Mouse (Mus musculus): ENCODE measurements around the gene Pgap2.

Gene Pgap2

DNA sequence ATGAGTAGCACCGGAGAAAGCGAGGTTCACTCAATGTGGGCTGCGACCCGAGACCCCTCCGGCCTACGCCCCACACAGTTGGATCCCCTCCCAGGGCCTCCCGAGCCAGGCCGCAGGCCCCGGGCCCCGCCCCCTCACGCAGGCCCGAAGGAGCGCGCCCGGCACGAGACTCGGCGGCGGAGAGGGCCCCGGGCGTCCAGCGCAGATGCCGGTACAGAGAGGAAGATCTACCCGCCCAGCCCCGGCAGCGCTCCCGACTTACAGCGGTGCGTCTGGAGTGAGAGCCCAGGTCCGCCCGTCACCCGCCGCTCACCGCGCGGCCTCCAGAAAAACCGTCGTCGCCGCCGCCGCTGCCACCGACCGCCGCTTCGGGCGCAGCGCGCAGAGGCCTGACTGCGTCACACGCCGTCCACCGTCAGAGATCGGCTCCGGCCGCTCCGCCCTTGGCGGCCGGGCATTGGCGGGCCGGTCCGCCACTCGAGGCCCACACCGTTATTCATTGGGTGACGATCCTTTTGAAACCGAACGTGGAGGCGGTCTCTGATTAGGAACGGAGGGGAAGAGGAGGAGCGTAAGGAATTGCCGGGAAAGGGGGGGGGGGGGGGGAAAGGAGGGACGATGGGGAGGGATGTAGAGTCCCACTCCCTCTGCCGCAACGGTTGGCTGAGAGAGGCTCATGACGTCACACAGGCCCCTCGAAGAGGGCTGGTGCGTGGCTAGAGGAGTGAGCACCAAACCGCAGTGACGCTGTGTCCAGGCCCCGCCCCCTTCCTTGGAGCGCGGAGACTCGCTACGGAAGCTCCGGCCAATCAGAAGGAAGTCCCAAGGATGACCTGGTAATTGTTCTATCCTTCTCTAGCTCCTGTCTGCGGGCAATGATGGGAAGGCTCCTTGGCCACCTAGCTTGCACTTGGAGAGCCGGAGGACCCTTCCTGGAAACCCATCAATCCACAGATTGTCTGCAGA, at the start of gene Pgap2, which contains the start of gene Nup98:
Gene Pgap2 (plus strand): TSS at position 453 of the 966 bp plus-strand sequence.
Gene Nup98 (minus strand): TSS at position 421 of the 966 bp plus-strand sequence.
- peak; percentile 100 for DNase-seq

DNA sequence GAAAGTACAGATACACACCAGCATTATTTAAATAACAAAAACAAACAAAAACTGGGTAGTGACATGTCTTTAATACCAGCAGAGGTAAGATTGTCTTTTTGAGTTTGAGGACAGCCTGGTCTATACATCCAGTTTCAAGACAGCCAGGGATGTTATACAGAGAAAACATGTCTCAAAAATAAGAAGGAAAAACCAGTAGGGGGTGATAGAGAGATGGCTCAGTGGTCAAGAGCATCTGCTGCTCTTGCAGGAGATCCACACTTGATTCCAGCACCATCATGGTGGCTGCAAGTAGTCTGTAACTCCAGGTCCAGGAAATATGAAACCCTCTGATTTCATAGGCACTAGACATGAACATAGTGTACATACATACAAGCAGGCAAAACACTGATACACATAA, 39.7 kb upstream of the Pgap2 start:
- no peak for DNase-seq

DNA sequence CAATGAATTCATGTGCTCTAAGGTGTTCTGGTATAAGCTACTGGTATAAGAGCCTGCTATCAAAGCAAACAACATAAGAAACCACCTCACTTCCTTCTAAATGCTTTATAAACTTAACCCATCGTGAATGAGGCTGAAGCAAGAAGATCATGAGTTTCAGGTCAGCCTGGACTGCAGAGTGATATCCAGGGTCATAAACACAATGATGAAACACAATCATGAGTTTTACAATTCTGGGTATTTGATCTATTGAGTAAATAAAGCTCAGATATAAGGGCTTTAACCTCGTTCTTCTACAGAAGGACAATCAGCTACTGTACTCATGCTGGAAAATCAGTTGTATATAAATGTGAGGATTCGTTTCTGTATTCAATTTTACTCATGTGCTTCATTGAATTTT, 26.2 kb upstream of the Pgap2 start:
- no peak for DNase-seq

DNA sequence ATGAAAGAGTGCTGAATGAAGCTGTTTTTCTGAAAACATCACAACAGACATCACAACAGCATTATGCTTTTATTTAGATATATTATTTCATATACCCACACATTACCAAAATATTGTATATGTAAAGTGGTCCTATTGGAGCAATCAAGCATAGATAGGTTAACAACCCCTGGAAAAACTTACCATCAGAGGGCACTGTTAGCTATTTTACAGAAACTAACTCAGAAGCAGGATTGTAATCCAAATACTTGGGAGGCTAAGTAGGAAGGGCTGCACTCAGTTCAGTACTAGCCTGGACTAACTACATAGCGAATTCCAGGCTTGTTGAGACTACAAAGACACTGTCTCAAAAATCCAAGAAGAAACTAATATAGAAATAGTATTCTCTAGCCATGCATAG, 17.7 kb upstream of the Pgap2 start:
- DNase-seq: no peak

DNA sequence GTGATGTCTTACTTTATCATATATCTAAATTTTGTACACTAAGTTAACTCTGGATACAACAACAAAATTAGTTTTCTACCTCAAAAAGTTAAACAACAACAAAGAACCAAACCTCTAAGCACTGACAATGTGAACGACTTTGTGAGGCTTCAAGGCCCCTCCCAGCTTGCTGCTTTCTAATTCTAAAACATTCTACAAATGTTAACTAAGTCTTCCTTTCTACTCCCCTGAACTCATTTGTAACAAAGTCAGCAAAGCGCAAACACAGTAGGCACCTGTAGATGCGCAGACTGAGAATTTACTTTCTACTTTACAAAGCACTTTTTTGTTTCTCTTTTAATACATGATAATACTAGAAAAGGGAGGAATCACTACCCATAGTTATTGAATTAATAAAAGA, 9.4 kb upstream of the Pgap2 start:
- DNase-seq: no peak

DNA sequence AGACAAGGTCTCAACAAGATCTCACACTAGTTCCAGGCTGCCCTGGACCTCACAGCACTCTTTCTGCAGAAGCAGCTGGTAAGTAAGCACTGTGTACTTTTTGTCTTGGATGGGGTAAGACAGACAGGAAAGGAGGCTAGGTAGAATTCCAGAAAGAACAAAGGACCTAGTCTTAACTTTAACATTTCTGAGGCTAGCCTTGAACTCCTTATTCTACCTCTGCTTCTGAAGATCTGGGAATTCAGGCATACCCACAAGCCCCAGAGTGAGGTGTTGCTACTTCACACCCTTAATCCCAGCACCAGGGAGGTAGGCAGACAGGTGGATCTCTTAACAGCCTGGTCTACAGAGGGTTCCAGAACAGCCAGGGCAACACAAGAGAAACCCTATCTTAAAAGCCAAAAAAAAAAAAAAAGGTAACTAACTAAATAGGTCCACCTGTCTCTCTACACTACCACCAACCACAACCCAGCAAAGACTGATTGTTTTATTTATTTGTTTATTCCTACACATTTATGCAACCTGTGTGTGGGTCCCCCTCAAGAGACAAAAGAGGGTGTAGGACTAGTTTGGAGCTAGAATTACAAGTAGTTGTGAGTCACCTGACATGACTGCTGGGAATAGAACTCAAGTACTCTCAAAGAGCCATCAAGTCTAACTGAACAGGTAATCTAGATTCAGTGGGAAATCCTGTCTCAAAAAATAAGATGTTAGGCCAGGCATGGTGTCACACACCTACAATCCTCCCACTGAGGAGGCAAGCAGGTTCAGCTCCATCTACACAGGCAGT, 8.8 kb upstream of the Pgap2 start:
- no peak for DNase-seq

DNA sequence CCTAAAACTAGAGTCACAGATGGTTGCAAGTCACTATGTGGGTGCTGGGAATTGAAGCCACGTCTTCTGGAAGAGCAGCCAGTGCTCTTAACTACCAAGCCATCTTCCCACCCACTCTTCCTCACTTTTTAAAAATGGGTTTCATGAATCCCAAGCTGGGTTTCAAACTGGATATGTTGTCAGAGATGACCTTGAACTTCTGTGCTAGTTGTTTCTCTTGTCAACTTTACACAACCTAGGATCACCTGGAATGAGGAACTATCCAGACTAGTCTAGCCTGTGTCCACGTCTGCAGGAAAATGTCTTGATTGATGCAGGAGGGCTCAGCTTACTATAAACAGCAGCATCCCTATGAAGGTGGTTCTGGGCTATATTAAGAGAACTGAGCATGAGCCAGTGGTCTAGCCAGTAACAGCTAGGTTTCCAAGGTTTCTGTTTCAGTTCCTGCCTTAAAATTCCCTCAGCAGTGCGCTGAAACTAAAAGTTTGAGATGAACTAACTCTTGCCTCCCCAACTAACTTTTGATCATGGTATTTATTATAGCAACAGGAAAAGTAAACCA, 5.6 kb upstream of the Pgap2 start:
- DNase-seq: no peak

DNA sequence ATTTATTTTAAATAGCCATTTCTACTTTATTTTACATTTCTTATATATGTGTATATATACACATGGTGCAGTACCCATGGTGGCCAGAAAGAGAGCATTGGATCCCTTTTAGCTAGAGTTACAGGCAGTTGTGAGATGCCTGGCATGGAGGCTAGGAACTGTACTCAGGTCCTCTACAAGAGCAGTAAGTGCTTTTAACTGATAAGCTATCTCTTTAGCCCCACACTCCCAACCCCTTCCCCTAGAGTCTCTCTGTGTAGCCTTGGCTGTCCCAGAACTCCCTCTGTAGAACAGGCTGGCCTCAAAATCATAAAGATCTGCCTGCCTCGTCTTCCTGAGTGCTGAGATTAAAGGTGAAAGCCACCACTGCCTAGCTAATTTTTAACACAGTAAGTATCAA, 4.4 kb upstream of the Pgap2 start:
- DNase-seq: no peak

DNA sequence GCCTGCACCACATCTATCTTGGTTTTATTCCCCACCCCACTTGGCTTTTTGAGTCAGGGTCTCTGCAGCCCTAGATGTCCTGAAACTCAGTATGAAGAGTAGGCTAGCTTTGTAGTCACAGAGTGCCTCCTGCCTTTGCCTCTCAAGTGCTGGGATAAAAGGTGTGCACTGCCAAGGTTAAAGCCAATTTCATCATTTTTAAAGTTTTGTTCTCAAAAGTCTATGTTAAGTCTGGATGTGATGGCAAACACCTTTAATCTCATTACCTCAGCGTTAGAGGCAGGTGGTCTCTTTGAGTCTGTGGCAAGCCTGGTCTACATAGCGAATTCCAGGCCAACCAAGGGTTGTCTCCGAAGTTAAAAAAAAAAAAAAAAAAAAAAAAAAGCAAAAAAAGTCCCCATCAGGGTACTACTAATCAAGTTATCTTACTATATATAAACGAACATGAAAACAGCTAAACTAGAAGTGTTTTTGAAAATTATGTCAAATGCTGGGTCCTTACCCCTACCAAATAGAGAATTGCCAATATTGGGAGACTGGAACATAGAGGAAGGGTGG, 1.1 kb upstream of the Pgap2 start:
- no peak for DNase-seq

DNA sequence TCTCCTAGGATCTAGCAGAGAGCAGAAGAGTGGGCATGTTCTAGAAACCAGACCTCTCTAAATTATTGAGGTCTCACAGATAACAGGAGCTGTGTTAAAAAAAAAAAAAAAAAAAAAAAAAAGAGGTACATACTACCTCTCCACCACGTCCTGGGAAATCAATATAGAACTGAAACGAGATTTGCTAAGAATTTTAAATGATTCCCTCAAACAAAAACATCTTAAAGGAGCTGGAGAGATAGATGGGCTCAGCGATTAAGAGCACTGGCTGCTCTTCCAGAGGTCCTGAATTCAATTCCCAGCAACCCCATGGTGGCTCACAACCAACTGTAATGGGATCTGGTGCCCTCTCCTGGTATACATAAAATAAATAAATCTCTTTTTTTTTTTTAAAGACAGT, 1.1 kb downstream of the Pgap2 start:
- no peak for DNase-seq

DNA sequence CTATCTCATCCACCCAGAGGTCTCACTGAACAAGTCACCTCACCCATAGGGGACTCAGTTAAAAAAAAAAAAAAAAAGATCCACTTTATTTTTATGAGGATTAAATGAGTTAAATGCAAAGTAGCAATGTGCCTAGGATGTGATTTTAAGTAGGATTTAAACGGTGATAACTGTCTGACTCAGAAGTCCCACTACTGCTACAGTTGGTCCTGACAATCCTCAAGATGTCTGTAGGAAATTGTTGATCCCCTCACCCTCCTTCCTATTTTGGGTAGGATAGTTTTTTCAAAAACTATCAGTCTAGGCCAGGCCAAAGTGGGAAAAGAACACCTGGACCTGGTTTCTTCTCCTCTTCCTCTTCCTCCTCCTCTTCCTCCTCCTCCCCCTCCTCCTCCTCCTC, 11.9 kb downstream of the Pgap2 start:
- DNase-seq: no peak

DNA sequence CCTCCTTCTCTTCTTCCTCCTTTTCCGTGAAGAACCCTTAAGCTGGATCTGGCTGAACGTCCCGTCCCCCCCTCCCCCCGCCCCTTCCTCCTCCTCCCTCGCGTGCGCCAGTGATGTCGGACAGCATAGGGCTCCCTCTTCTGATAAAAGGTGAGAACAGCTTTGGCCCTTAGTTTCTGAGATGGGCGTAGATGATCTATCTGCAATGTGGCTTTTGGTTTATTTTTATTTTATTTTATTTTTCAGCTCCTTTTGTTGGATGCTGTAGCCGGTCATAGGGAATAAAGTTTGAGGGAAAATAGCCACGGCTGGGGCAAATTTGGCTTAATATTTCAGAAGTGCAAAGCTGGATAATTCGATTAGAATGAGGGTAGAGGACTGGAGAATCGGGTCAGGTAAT, 12.3 kb downstream of the Pgap2 start:
- peak; percentile 59 to 69 for DNase-seq

DNA sequence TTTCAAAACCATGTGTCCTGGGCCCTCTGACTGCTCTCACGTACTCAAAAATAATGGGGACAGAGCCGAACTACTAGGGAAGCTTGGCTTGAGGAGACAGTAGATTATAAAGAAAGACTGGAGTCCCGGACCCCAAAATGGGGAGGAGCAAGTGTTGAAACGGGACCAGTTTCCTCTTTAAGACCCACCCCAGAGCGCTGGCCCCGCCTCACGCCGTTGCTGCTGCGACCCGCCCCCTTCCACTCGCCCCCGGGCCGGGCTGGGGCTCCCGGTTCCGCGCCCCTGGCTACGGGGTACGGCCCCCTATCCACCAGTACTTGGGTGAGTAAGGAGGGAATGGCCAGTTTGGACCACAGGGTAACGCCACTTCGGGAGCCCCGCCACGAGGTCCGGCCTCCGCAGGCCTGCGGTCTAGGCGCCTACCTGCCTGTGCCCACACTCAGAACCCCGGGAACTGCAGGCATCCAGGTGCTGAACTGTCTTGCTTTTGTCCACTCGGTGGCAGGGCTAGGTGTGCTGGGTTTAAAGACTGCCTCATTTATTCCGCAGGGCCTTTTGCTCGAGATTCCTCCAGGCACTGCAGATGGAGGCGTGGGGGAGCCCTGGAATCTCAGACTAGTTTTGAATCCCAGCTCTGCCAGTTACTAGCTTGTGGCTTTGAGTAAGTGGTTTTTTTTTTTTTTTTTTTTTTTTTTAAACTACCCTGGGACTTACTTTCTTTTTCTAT, 13.0 kb downstream of the Pgap2 start:
- peak; percentile 52 to 81 for DNase-seq

DNA sequence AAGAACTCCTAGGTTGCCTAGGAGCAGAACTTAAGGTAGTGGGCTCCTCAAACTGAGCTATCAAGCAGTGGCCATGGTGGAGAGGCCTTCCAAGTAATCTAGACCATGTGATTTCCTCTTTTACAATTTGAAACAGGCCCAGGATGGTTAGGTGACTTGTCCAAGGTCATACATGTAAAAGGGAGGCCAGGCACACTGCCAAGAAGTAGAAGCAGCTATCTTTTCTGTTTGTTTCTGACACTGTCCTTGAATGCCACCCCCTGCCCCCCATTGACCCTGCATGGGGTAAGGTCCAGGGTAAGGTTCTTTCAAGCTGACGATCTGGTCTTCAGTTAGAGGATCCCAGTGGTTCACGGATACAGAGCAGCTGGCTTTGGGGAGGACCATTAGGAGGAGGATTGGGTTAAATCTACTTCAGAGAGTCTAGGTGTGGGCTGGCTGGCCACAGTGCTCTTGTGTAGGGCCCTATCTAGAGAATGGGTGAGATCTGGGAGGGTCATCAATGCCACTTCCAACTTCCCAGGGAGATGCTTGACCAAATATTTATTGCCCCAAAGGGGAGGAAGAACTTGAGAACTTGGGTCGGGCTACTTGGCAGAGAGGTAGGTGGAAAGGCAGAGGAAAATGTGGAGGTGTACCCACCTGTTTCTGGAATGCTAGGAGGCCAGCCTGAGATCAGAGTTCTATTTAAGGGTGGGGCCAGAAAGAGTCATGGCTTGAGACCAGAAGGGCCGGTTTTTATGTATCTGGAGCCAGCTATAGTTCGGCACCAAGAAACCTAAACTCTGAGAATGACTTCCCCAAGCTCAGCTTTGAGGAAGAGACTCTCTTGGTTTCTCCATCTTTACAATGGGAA, 14.1 kb downstream of the Pgap2 start:
- no peak for DNase-seq

DNA sequence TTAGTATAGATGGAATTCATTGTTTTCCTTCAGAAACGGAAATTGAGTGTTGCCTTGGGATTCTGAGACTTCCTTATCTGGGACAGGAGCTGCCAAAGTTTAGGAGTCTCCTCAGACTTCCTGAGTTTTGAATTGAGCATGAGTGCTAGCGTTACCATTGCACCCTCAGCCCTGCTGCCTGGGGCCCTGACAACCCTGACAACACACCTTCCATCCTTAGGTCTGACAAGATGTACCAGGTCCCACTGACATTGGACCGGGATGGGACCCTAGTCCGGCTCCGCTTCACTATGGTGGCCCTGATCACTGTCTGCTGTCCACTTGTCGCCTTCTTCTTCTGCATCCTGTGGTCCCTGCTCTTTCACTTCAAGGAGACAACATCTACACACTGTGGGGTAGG, 16.0 kb downstream of the Pgap2 start:
- no peak for DNase-seq

DNA sequence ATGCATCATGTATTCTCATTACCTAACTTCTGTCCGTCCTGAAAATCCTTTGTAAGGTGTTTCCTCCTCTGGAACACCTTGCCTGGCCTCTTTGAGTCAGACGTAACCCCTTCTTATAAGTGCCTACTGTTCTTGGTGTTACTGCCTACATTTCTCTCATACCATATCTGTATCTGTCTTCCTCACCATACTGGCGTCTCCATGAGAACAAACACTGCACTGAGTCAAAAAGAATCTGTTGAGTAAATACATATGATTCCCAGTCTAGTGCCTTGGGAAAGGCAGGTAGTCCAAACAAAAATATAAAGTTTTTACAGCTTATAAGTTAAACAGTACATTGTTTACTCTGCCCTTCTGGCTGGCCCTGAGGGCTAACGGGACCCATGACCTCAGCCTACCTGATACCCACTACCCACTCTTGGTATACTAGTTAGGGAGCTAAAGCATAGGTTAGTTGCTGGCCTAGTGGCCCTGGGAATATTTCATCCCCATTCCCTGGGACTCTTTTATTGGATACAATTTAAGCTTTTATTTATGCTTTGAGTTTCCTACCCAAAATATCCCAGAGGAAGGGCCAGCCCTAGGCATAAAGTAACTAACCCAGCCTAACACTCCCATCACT, 18.2 kb downstream of the Pgap2 start:
- no peak for DNase-seq

DNA sequence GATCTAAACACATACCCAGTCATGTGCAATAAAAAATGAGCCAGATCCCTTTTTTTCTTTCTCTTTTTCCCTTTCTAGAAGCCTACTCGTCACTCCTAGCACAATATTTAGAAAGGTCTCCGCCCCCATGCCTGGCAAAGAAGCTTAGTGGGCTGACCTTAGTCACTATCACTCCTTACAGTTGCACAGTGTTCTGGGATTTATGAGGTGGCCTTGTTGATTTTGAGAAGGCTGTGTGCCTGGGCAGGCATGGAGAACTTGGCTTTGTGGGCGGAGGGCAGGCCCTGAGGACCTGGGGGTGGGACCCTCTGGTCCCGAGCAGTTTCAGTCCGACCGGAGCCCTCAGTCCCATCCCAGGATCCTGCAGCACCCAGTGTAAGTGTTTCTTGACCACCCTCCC, 19.8 kb downstream of the Pgap2 start:
- DNase-seq: no peak

DNA sequence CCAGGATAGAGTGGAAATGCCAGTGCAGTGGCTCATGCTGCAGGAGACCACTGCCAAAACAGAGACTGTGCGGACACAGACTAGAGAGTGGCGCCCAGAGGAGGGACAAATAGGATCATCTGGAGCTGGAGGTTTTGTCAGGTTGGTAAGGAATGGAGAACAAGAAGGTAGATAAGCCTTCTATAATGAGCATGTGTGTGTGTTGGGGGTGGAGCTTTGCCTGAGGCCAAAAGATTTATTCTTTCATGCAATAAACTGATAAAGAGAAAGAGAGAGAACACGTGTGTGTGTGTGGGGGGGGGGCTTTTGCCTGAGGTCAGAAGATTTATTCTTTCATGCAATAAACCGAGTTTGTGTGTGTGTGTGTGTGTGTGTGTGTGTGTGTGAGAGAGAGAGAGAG, 23.1 kb downstream of the Pgap2 start:
- DNase-seq: no peak

DNA sequence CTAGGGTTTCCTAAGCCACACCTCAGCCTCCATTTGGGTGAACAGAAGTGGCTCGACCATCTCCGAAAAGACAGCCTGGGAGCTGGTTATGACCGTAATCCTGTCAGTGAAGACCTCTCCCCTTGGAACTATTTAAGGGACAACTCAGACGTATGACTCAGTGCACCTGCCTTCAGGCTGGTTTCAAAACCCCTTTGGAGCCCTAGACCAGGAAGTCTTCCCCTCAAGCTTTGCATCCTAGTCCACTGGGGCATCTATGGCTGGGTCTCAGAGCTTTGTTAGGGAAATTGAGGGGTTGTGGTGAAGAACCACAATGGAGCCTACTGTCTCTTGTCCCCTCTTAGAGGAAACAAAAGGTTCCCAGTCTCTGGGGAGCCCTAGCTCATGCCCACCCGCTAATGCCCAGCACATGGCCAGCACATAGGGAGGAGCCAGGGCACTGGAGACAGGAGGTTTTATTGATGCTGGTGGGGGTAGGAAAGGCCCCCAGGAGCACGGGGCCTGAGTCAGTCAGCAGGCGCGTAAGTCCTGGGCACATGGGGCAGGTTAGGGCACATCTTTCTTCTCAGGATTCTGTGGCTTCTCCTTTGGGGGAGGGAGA, 28.8 kb downstream of the Pgap2 start:
- no peak for DNase-seq

DNA sequence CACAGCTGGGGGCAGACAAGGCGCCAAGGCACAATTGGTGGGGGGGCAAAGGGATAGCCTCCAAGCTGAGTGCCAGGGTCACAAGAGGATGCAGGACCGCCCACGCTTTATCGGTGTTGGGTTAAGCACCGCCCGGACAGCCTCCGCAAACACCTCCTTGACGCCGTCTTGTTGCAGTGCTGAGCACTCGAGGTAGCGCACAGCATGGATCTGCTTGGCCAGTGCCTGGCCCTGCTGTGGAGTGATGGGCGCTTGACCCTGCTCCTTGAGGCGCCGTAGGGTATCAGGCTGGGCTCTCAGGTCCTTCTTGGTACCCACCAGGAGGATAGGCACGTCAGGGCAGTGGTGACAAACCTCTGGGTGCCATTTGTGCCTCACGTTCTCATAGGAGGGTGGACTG, 29.6 kb downstream of the Pgap2 start:
- DNase-seq: no peak

DNA sequence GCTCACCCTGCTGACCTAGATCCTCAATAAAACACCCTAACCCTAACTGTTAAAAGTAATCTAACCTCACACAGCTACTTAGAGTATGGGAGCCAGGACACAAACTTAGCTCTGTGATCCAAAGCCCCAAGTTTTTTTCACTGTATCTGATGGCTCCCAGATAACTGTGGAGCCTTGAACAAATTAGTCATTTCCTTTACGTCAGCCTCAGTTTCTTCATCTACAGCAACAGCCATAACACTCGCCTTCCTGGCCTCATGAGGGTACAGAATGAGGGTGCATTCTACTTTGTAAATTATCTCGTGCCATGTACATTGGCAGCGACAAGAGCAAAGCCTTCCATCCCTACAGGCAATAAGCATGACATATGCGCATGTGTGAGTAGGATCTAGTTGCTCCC, 32.4 kb downstream of the Pgap2 start:
- DNase-seq: no peak

Data from kidney, postnatal 4 days (tissue).